Mouse (Mus musculus) ES-E14 (cell line): ENCODE data around the gene Srgn. TPM values are rescaled to one million over a fixed set of nuclear protein-coding genes. Genes with fewer than 3 reads are reported as not detected.

Source experiments
- DNase-seq: peaks from one replicate; pipeline ENCODE4 v3.0.0-alpha.2; 2013; ENCODE audit warnings: low read depth, low spot score
- H3K27ac ChIP-seq: 2 replicates; pipeline ENCODE4 v1.5.1; 2012; ENCODE audit warnings: low read depth, mild to moderate bottlenecking, low read length, moderate library complexity, mixed read lengths; ENCODE audit not compliant: poor library complexity, insufficient read depth, severe bottlenecking
- H3K36me3 ChIP-seq: 2 replicates; pipeline ENCODE4 v1.6.1; 2012; ENCODE audit warnings: mild to moderate bottlenecking, low read length, moderate library complexity, mixed read lengths; ENCODE audit not compliant: control insufficient read depth, poor library complexity, insufficient read depth, severe bottlenecking
- H3K4me1 ChIP-seq, 2 experiments: fragments of 150-350 bp in 1 of 2; sonication (generic) in 1 of 2; 2 replicates each; pipeline ENCODE4 v1.6.1; 2012; ENCODE audit warnings: low read length in 2 of 2, mild to moderate bottlenecking in 1 of 2, mixed read lengths in 1 of 2; ENCODE audit not compliant: control insufficient read depth in 2 of 2, insufficient read depth in 2 of 2, poor library complexity in 1 of 2
- H3K4me3 ChIP-seq, 2 experiments: fragments of 150-350 bp in 1 of 2; sonication (generic) in 1 of 2; 2 replicates each; pipeline ENCODE4 v1.5.1; 2012; ENCODE audit warnings: low read length in 2 of 2, low read depth in 1 of 2, mild to moderate bottlenecking in 1 of 2, mixed read lengths in 1 of 2; ENCODE audit not compliant: insufficient read depth in 1 of 2, poor library complexity in 1 of 2, severe bottlenecking in 1 of 2
- H3K9ac ChIP-seq: 2 replicates; pipeline ENCODE4 v1.6.1; 2012; ENCODE audit warnings: low read depth, mild to moderate bottlenecking, low read length, mixed read lengths; ENCODE audit not compliant: poor library complexity, insufficient read depth, severe bottlenecking
- H3K9me3 ChIP-seq: fragments of 150-350 bp; sonication (generic); 2 replicates; pipeline ENCODE4 v1.6.1; 2012; ENCODE audit warnings: low read depth, mild to moderate bottlenecking, low read length; ENCODE audit not compliant: control insufficient read depth, insufficient read depth
- CHD2 ChIP-seq: IDR thresholded peaks from 2 replicates; pipeline ENCODE4 v1.6.1; 2014; ENCODE audit warnings: mild to moderate bottlenecking, low read depth, low read length, inconsistent platforms
- HCFC1 ChIP-seq: IDR thresholded peaks from 2 replicates; pipeline ENCODE4 v1.6.1; 2012; ENCODE audit warnings: low read length, inconsistent platforms, borderline replicate concordance; ENCODE audit not compliant: insufficient read depth
- MAFK ChIP-seq: IDR thresholded peaks from 2 replicates; pipeline ENCODE4 v1.6.1; 2014; ENCODE audit warnings: mild to moderate bottlenecking, low read depth, low read length, inconsistent platforms; ENCODE audit not compliant: insufficient read depth
- ZC3H11A ChIP-seq: IDR thresholded peaks from 2 replicates; pipeline ENCODE4 v1.6.1; 2012; ENCODE audit warnings: low read depth, mild to moderate bottlenecking, inconsistent platforms, low read length, borderline replicate concordance
- ZNF384 ChIP-seq: IDR thresholded peaks from 2 replicates; pipeline ENCODE4 v1.6.1; 2012; ENCODE audit warnings: low read depth, low read length, inconsistent platforms
- in situ Hi-C, 2 experiments: fragments of 600-800 bp; cut with MboI; formaldehyde crosslinking; loops; one replicate each; pipeline ENCODE4 v1.15.1; 2025; ENCODE audit warnings: low sequenced_read_pairs in 2 of 2, inconsistent platforms in 1 of 2; ENCODE audit not compliant: unreplicated experiment in 2 of 2
- total RNA-seq: library from RNA; depleted of rRNA; stranded (reverse); fragments of 300-350 nt; gene quantifications from 2 replicates; pipeline ENCODE4 v1.2.3, GENCODE M21; 2012

The Srgn gene
- total RNA-seq, 1 experiment: 33.6 TPM

DNA sequence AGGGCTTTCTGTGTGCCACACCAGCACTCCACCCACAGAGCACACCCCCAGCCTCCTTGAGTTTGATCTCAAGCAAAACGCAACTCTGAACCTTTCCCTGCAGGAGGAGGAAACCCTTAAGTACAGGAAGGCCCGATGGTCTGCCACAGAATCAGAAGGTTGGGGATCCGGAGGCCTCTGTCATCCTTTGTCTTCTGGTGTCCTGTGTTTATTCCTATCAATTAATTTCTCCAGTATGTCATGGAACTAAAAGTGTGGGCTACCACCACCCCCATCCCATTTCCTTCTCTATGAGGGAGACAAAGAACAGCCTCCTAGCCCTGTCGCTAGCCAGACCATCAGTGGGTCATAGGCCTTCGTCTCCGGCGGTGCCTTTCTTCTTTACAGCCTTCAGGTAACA is 7.3 kb upstream of the Srgn start:
- TF ChIP-seq ZNF384 (no peak), HCFC1 (no peak), ZC3H11A (no peak), CHD2 (no peak), MAFK (no peak)
- DNase-seq: no peak
- H3K4me1 ChIP-seq: no peaks in the 10 kb centered on the region
- no peak overlapping the region for H3K27ac ChIP-seq
- H3K9ac ChIP-seq: no peak overlapping the region
- no peaks in the 10 kb centered on the region for H3K36me3 ChIP-seq
- no peaks in the 10 kb centered on the region for H3K9me3 ChIP-seq
- H3K4me3 ChIP-seq: no peak overlapping the region
- in situ Hi-C loops: no loop called here

DNA sequence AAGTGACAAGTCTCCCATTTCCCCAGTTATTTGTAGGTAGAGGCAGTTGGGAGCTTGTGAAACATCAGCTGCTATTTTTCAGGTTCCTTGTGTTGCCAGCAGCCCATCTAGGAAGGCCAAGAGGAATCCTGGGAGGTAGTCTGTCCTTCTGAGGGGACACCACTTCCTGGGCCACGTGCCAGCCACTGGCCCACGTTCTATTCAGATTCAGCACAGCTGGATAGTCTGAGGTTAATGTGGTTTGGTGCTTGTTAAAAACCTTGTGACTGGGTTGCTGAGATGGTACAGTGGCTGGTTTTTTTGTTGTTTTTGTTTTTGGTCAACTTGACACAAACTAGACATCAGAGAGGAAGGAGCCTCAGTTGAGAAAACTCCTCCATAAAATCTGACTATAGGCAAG is 5.6 kb upstream of the Srgn start:
- Histone ChIP-seq H3K27ac (no peak overlapping the region; the same call in 1 of the 2 replicates), H3K9me3 (no peaks in the 10 kb centered on the region), H3K9ac (no peak overlapping the region), H3K4me3 (no peak overlapping the region), H3K36me3 (no peaks in the 10 kb centered on the region), H3K4me1 (no peaks in the 10 kb centered on the region)
- no peak for DNase-seq
- in situ Hi-C loops: no loop called here
- no peak for TF ChIP-seq ZNF384
- no peak for TF ChIP-seq ZC3H11A
- no peak for TF ChIP-seq HCFC1
- TF ChIP-seq MAFK: no peak
- TF ChIP-seq CHD2: no peak

DNA sequence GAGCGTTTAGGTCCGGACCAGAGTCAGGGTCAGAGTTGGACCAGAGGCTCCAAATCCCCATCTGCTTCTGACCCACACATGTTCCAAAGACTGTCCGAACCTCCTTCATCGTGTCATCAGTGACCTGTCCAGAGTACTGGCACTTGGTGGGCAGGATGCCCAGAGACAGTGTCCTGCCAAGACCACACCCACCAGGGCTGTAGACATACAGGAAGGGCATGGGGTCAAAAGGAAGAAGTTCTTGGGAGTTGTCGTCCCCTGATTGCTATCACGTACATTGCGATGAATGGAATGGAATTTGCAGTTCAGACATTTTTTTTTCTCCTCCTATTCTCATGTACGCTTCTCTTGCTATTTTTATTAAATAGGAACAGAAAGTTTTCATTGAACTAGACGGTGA is 2.9 kb upstream of the Srgn start:
- Histone ChIP-seq H3K9ac (no peak overlapping the region), H3K4me1 (no peaks in the 10 kb centered on the region), H3K4me3 (no peak overlapping the region), H3K9me3 (no peaks in the 10 kb centered on the region), H3K36me3 (no peaks in the 10 kb centered on the region), H3K27ac (no peak overlapping the region)
- TF ChIP-seq ZNF384: no peak
- no peak for TF ChIP-seq ZC3H11A
- TF ChIP-seq HCFC1: no peak
- TF ChIP-seq CHD2: no peak
- TF ChIP-seq MAFK: no peak
- in situ Hi-C loops: no loop called here
- DNase-seq: no peak

- TF ChIP-seq HCFC1 (no peak), MAFK (no peak), ZC3H11A (no peak), CHD2 (no peak), ZNF384 (no peak)
- in situ Hi-C loops: no loop called here
Measured at GRCm38 (mm10) chr10:62522346-62522950, 4.8 kb downstream of the Srgn start.

DNA sequence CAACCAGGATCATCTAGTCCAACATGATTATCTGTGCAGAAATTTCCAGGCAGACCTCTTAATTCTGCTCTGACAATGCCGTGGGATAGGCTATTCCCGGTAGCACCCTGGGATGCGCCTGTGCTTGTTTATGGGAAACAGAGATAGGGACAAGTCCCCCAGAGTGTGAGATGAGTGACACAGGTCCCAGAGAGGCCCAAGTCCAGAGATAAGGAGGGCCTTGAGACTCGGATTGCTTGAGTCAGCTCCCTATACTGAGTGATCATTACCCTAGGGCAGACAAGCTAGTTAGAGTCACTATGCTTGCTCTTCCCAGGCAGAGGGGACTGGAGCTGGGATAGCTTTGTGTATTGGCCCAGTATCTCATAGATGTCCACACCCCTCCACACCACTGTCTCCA is 5.5 kb downstream of the Srgn start:
- no peak for DNase-seq
- Histone ChIP-seq H3K4me3 (no peak overlapping the region), H3K9ac (no peak overlapping the region), H3K9me3 (no peaks in the 10 kb centered on the region), H3K4me1 (peaks cover 9 to 16% of the 10 kb centered on the region in 2 experiments; a peak in 2 of 4 replicates), H3K36me3 (no peaks in the 10 kb centered on the region), H3K27ac (no peak overlapping the region)
- in situ Hi-C loops: no loop called here
- TF ChIP-seq HCFC1: no peak
- TF ChIP-seq ZC3H11A: no peak
- TF ChIP-seq MAFK: no peak
- TF ChIP-seq ZNF384: no peak
- no peak for TF ChIP-seq CHD2

More at GRCm38 (mm10) chr10:62522346-62522950, 4.8 kb downstream of the Srgn start:
- Histone ChIP-seq H3K9ac (no peak overlapping the region), H3K4me3 (no peak overlapping the region), H3K4me1 (peaks cover 9 to 12% of the 10 kb centered on the region in 2 experiments; a peak in 2 of 4 replicates), H3K27ac (no peak overlapping the region), H3K9me3 (no peaks in the 10 kb centered on the region), H3K36me3 (no peaks in the 10 kb centered on the region)
- DNase-seq: no peak
